Mouse (Mus musculus) stomach, embryonic 16.5 days (tissue): ENCODE measurements around the gene Sdhaf4. TPM values are rescaled to one million over a fixed set of nuclear protein-coding genes. Genes with fewer than 3 reads are reported as not detected.

ENCODE experiments used
- ATAC-seq: fragments of 200-750 bp; cut with Nextera tagmentation; 2 replicates; pipeline ENCODE4 v1.8.0; 2017; ENCODE audit warnings: moderate number of reproducible peaks, moderate TSS enrichment; ENCODE audit not compliant: insufficient read depth, low FRiP score
- H3K27ac ChIP-seq: fragments of 300-500 bp; sonication (generic); 2 replicates; pipeline ENCODE4 v1.5.1; 2014; ENCODE audit warnings: low read length
- H3K27me3 ChIP-seq: fragments of 300-500 bp; sonication (generic); 2 replicates; pipeline ENCODE4 v1.6.1; 2014; ENCODE audit warnings: low read length, control low read depth, mixed read lengths; ENCODE audit not compliant: control insufficient read depth, insufficient read depth
- H3K36me3 ChIP-seq: fragments of 300-500 bp; sonication (generic); 2 replicates; pipeline ENCODE4 v1.6.1; 2014; ENCODE audit warnings: low read length; ENCODE audit not compliant: control insufficient read depth, insufficient read depth
- H3K4me1 ChIP-seq: fragments of 300-500 bp; sonication (generic); 2 replicates; pipeline ENCODE4 v1.6.1; 2014; ENCODE audit warnings: low read length, control low read depth, mixed read lengths; ENCODE audit not compliant: control insufficient read depth, insufficient read depth
- H3K4me2 ChIP-seq: fragments of 300-500 bp; sonication (generic); 2 replicates; pipeline ENCODE4 v1.6.1; 2014; ENCODE audit warnings: low read depth, low read length, mixed read lengths
- H3K4me3 ChIP-seq: fragments of 300-500 bp; sonication (generic); replicated peaks from 2 replicates; pipeline ENCODE4 v1.5.1; 2014; ENCODE audit warnings: mild to moderate bottlenecking, low read length
- H3K9ac ChIP-seq: fragments of 300-500 bp; sonication (generic); 2 replicates; pipeline ENCODE4 v1.6.1; 2014; ENCODE audit warnings: low read length
- H3K9me3 ChIP-seq: fragments of 300-500 bp; sonication (generic); replicated peaks from 2 replicates; pipeline ENCODE4 v1.6.1; 2016; ENCODE audit warnings: low read length, control low read depth; ENCODE audit not compliant: control insufficient read depth
- WGBS: fragments of 180-500 bp; shearing (Covaris S2); extraction: QIAGEN DNeasy Blood & Tissue Kit; methylation state at CpG from one replicate; pipeline ENCODE4 v1.1.7; 2014; 5-methylcytosine and 5-hydroxymethylcytosine counted together
- polyA plus RNA-seq: library from polyadenylated mRNA; unstranded; fragments of >200 nt; fragmentation: Nextera tagmentation; extraction: Ambion mirVana; gene quantifications from 2 replicates; pipeline ENCODE4 v1.2.1, GENCODE M21; 2015

Gene Sdhaf4
- polyA plus RNA-seq, 1 experiment from 2014 or later: 68.0 TPM

DNA sequence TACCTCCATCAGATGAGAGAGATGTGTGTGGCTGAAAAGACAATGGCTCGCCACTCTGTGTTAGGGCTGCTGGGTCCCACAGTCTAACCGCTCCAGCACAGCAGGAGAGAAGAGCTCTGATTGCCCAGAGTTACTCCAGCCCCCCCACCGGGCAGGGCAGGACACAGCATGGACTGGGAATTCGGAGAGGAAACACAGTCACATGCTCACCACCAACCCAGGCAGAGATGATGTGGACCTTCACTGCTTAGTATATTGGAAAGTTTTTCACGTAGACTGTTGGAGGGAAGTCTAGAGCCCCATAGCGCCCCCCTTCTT lies 46.1 kb downstream of the Sdhaf4 start:
- WGBS: 20% methylated on average over 6 of the region's 6 CpGs
- Histone ChIP-seq H3K4me1 (0 out of 2 replicates have a peak, but pooled peaks cover 5% of the 10 kb centered on the region), H3K9me3 (no peaks in the 10 kb centered on the region), H3K4me2 (peak overlapping the region; percentile 36), H3K27ac (no peak overlapping the region), H3K27me3 (no peaks in the 10 kb centered on the region), H3K4me3 (peak overlapping the region; percentile 19), H3K36me3 (no peaks in the 10 kb centered on the region), H3K9ac (no peak overlapping the region)
- peak; percentile 37; the same call in 1 of the 2 replicates for ATAC-seq

- Histone ChIP-seq H3K4me2 (peak overlapping the region; percentile 36), H3K27me3 (no peaks in the 10 kb centered on the region), H3K4me3 (peak overlapping the region; percentile 19), H3K9ac (no peak overlapping the region), H3K27ac (no peak overlapping the region), H3K36me3 (no peaks in the 10 kb centered on the region), H3K9me3 (no peaks in the 10 kb centered on the region), H3K4me1 (0 out of 2 replicates have a peak, but pooled peaks cover 5% of the 10 kb centered on the region)
- WGBS: 14% methylated on average over 13 of the region's 13 CpGs
- no peak for ATAC-seq
These were observed 46.6 kb downstream of the Sdhaf4 start for GRCm38 (mm10) chr1:23958668-23959414.

DNA sequence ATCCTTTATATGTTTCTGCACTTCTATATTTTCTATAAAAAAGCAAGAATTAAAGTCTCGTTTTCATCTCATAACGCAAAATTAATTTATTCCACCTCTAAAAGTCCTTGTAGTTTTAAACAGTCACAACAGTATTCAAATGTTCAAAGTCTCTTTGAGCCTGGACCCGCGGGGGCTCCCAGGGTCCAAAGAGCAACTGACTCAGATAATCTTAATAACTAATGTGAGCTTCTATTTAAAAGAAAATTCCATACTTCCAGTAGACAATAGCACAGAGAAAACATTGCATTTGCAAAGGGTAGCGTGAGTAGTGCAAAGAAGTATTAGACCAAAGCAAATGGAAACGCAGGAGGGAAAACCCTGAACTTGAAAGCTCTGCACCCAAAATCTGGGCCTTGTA lies 47.4 kb downstream of the Sdhaf4 start:
- H3K36me3 ChIP-seq: no peaks in the 10 kb centered on the region
- no peak overlapping the region for H3K4me3 ChIP-seq
- WGBS: 87% methylated on average over 6 of the region's 6 CpGs
- no peak overlapping the region for H3K27ac ChIP-seq
- no peaks in the 10 kb centered on the region for H3K27me3 ChIP-seq
- no peak overlapping the region for H3K4me2 ChIP-seq
- no peak overlapping the region for H3K9ac ChIP-seq
- no peaks in the 10 kb centered on the region for H3K9me3 ChIP-seq
- 0 out of 2 replicates have a peak, but pooled peaks cover 5% of the 10 kb centered on the region for H3K4me1 ChIP-seq
- ATAC-seq: no peak

- no peaks in the 10 kb centered on the region for H3K36me3 ChIP-seq
- no peaks in the 10 kb centered on the region for H3K27me3 ChIP-seq
- H3K9me3 ChIP-seq: no peaks in the 10 kb centered on the region
- no peak overlapping the region for H3K27ac ChIP-seq
- no peak for ATAC-seq
- H3K4me3 ChIP-seq: no peak overlapping the region
- 79% methylated on average over 4 of the region's 4 CpGs for WGBS
- 0 out of 2 replicates have a peak, but pooled peaks cover 5% of the 10 kb centered on the region for H3K4me1 ChIP-seq
- H3K4me2 ChIP-seq: no peak overlapping the region
- no peak overlapping the region for H3K9ac ChIP-seq
These were observed 49.9 kb downstream of the Sdhaf4 start for GRCm38 (mm10) chr1:23955539-23955938.

GRCm38 (mm10) chr1:23953921-23954320 lies 51.5 kb downstream of the Sdhaf4 start:
- whole genome bisulfite sequencing: 82% methylated on average over 13 of the region's 13 CpGs
- H3K4me2 ChIP-seq: no peak overlapping the region
- no peak for ATAC-seq

DNA sequence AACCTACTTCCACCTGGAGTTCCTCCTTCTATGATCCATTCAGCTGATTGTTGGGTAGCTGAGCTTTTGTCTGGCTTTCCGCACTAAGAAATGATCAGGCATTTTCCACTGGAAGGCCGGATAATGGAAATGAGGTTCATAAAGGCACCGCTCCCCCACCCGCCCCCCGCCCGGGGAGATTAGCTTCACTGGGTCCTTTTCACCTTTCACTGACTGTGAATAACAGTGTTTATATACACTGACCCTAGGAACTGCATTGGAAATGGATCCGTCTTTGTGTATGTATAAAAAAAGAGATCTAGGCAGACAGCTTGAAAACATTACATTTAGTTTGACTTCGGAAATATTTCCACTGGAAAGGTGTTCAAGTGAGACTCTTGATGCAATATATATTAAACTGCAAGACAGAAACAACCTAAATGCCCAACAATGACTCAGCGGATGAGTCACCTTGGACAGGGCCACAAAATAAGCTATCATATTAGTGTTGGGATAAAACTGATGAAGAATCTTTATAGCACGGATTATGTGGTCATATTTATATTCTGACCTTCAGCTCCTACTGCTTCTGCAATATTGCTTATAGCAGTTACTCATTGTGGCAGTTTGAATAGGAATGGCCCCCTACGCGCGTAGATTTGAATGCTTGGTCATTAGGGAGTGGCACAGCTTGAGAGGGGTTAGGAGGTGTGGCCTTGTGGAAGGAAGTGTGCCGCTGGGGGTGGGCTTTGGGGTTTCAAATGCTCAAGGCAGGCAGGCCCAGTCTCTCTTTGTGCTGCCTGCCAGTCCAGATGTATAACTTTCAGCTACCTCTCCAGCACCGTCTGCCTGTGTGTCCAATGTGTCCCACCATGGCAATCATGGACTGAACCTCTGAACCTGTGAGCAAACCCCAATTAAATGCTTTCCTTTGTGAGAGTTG lies 56.4 kb downstream of the Sdhaf4 start:
- H3K4me1 ChIP-seq: no peaks in the 10 kb centered on the region; the same call in 1 of the 2 replicates
- ATAC-seq: no peak
- H3K4me3 ChIP-seq: no peak overlapping the region
- H3K36me3 ChIP-seq: no peaks in the 10 kb centered on the region
- no peaks in the 10 kb centered on the region for H3K27me3 ChIP-seq
- no peak overlapping the region for H3K27ac ChIP-seq
- no peaks in the 10 kb centered on the region for H3K9me3 ChIP-seq
- 62% methylated on average over 15 of the region's 15 CpGs for WGBS
- no peak overlapping the region for H3K9ac ChIP-seq
- no peak overlapping the region for H3K4me2 ChIP-seq

More at GRCm38 (mm10) chr1:23953921-23954320, 51.5 kb downstream of the Sdhaf4 start:
- Histone ChIP-seq H3K27ac (no peak overlapping the region), H3K4me3 (no peak overlapping the region), H3K4me1 (0 out of 2 replicates have a peak, but pooled peaks cover 3% of the 10 kb centered on the region), H3K36me3 (no peaks in the 10 kb centered on the region), H3K27me3 (no peaks in the 10 kb centered on the region), H3K9ac (no peak overlapping the region), H3K9me3 (no peaks in the 10 kb centered on the region)

DNA sequence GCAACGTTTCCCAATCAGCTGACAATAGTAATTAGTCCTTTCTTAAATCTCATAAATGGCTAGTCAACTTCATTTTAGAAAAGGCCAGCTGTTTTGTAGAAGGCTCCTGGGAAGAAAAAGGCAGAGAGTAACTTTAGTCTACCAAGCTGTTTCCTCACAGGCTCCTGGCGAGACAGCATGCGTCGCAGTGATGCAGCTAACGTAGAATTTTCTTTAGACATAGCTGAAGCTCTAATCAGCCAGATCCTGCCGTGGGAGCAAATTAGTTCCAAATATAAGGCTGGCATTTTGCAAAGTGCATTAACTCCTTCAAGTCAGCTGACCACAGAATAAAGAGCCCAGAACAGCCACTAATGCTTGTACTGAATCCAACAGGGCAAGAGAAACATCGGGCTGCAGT lies 57.2 kb downstream of the Sdhaf4 start:
- WGBS: 52% methylated on average over 7 of the region's 7 CpGs
- Histone ChIP-seq H3K4me1 (no peaks in the 10 kb centered on the region; the same call in 1 of the 2 replicates), H3K9me3 (no peaks in the 10 kb centered on the region), H3K27ac (no peak overlapping the region), H3K4me3 (no peak overlapping the region), H3K36me3 (no peaks in the 10 kb centered on the region), H3K9ac (no peak overlapping the region), H3K27me3 (no peaks in the 10 kb centered on the region), H3K4me2 (no peak overlapping the region)
- ATAC-seq: no peak
